Mouse (Mus musculus) stomach, embryonic 15.5 days (tissue): Measurements from ENCODE around the gene Tlr12. TPM values are rescaled to one million over a fixed set of nuclear protein-coding genes. Genes with fewer than 3 reads are reported as not detected.

Experiments
- ATAC-seq: fragments of 200-750 bp; cut with Nextera tagmentation; 2 replicates; pipeline ENCODE4 v1.8.0; 2017; ENCODE audit warnings: low read depth, moderate number of reproducible peaks, moderate TSS enrichment; ENCODE audit not compliant: insufficient read depth, low FRiP score
- H3K27ac ChIP-seq: fragments of 300-500 bp; sonication (generic); 2 replicates; pipeline ENCODE4 v1.5.1; 2015; ENCODE audit warnings: mild to moderate bottlenecking, inconsistent platforms
- H3K27me3 ChIP-seq: fragments of 300-500 bp; sonication (generic); replicated peaks from 2 replicates; pipeline ENCODE4 v1.6.1; 2015; ENCODE audit warnings: inconsistent platforms
- H3K36me3 ChIP-seq: fragments of 300-500 bp; sonication (generic); 2 replicates; pipeline ENCODE4 v1.6.1; 2015; ENCODE audit warnings: inconsistent platforms
- H3K4me1 ChIP-seq: fragments of 300-500 bp; sonication (generic); 2 replicates; pipeline ENCODE4 v1.6.1; 2015; ENCODE audit warnings: inconsistent platforms
- H3K4me2 ChIP-seq: fragments of 300-500 bp; sonication (generic); 2 replicates; pipeline ENCODE4 v1.6.1; 2015; ENCODE audit warnings: mild to moderate bottlenecking, inconsistent platforms
- H3K4me3 ChIP-seq: fragments of 300-500 bp; sonication (generic); replicated peaks from 2 replicates; pipeline ENCODE4 v1.5.1; 2015; ENCODE audit warnings: inconsistent platforms
- H3K9ac ChIP-seq: fragments of 300-500 bp; sonication (generic); 2 replicates; pipeline ENCODE4 v1.6.1; 2015; ENCODE audit warnings: inconsistent platforms
- H3K9me3 ChIP-seq: fragments of 300-500 bp; sonication (generic); 2 replicates; pipeline ENCODE4 v1.6.1; 2016; ENCODE audit warnings: inconsistent platforms
- WGBS: fragments of 180-500 bp; shearing (Covaris S2); methylation state at CpG from one replicate; pipeline ENCODE4 v1.1.7; 2015; 5-methylcytosine and 5-hydroxymethylcytosine counted together
- polyA plus RNA-seq: library from polyadenylated mRNA; unstranded; fragments of >200 nt; fragmentation: Nextera tagmentation; extraction: Ambion mirVana; gene quantifications from 2 replicates; pipeline ENCODE4 v1.2.1, GENCODE M21; 2015

The Tlr12 gene
- polyA plus RNA-seq, 1 experiment from 2014 or later, result 1.5 TPM

- H3K27ac ChIP-seq, result no peak overlapping the region
- ATAC-seq, result no peak
- no peak overlapping the region for H3K4me2 ChIP-seq
- H3K9ac ChIP-seq, result no peak overlapping the region
- H3K27me3 ChIP-seq, result no peaks in the 10 kb centered on the region
- no peaks in the 10 kb centered on the region for H3K9me3 ChIP-seq
- H3K4me3 ChIP-seq, result no peak overlapping the region
- H3K36me3 ChIP-seq, result no peaks in the 10 kb centered on the region
- 29% methylated on average over 7 of the region's 7 CpGs for WGBS
- H3K4me1 ChIP-seq, result peaks cover 28% of the 10 kb centered on the region
Observed at GRCm38 (mm10) chr4:128646762-128647161, 28.3 kb upstream of the Tlr12 start.

- ATAC-seq, result no peak
- no peaks in the 10 kb centered on the region for H3K9me3 ChIP-seq
- peaks cover 30% of the 10 kb centered on the region for H3K4me1 ChIP-seq
- no peak overlapping the region for H3K4me3 ChIP-seq
- 45% methylated on average over 6 of the region's 6 CpGs for WGBS
- no peaks in the 10 kb centered on the region for H3K27me3 ChIP-seq
- H3K36me3 ChIP-seq, result no peaks in the 10 kb centered on the region
- no peak overlapping the region for H3K27ac ChIP-seq
- no peak overlapping the region for H3K4me2 ChIP-seq
- no peak overlapping the region for H3K9ac ChIP-seq
Observed at GRCm38 (mm10) chr4:128645896-128646295, 27.5 kb upstream of the Tlr12 start.

GRCm38 (mm10) chr4:128641766-128642717, 23.6 kb upstream of the Tlr12 start:
- Histone ChIP-seq H3K36me3 (no peaks in the 10 kb centered on the region), H3K9me3 (no peaks in the 10 kb centered on the region), H3K27ac (peak overlapping the region; percentile 54), H3K4me1 (peaks cover 30% of the 10 kb centered on the region), H3K27me3 (no peaks in the 10 kb centered on the region), H3K4me3 (no peak overlapping the region), H3K4me2 (no peak overlapping the region), H3K9ac (no peak overlapping the region)
- ATAC-seq, result 0 out of 2 replicates have a peak, but pooled peaks have one; percentile 41
- 43% methylated on average over 23 of the region's 23 CpGs for WGBS

GRCm38 (mm10) chr4:128638265-128638923, 20.0 kb upstream of the Tlr12 start:
- ATAC-seq, result no peak
- no peaks in the 10 kb centered on the region for H3K9me3 ChIP-seq
- no peak overlapping the region for H3K9ac ChIP-seq
- peaks cover 22% of the 10 kb centered on the region for H3K4me1 ChIP-seq
- 79% methylated on average over 18 of the region's 18 CpGs for WGBS
- no peaks in the 10 kb centered on the region for H3K27me3 ChIP-seq
- H3K4me2 ChIP-seq, result no peak overlapping the region
- 0 out of 2 replicates have a peak overlapping the region, but pooled peaks have one; percentile 16 for H3K27ac ChIP-seq
- H3K4me3 ChIP-seq, result no peak overlapping the region
- H3K36me3 ChIP-seq, result no peaks in the 10 kb centered on the region

- ATAC-seq, result peak; percentile 57; the same call in 1 of the 2 replicates
- peak overlapping the region; percentile 66; the same call in 1 of the 2 replicates for H3K27ac ChIP-seq
- H3K4me3 ChIP-seq, result no peak overlapping the region
- no peaks in the 10 kb centered on the region for H3K36me3 ChIP-seq
- peaks cover 13% of the 10 kb centered on the region for H3K4me1 ChIP-seq
- H3K27me3 ChIP-seq, result no peaks in the 10 kb centered on the region
- H3K9ac ChIP-seq, result no peak overlapping the region
- WGBS, result 28% methylated on average over 11 of the region's 11 CpGs
- no peaks in the 10 kb centered on the region for H3K9me3 ChIP-seq
- H3K4me2 ChIP-seq, result no peak overlapping the region
Observed at GRCm38 (mm10) chr4:128637250-128637649, 18.8 kb upstream of the Tlr12 start.

- Histone ChIP-seq H3K9me3 (no peaks in the 10 kb centered on the region), H3K4me3 (no peak overlapping the region), H3K9ac (no peak overlapping the region), H3K36me3 (no peaks in the 10 kb centered on the region), H3K4me2 (no peak overlapping the region), H3K27me3 (no peaks in the 10 kb centered on the region), H3K4me1 (peaks cover 9% of the 10 kb centered on the region), H3K27ac (peak overlapping the region; percentile 66)
- WGBS, result 40% methylated on average over 10 of the region's 10 CpGs
- ATAC-seq, result no peak
Observed at GRCm38 (mm10) chr4:128635894-128636585, 17.6 kb upstream of the Tlr12 start.

GRCm38 (mm10) chr4:128635451-128635850, 17.0 kb upstream of the Tlr12 start:
- H3K4me3 ChIP-seq, result no peak overlapping the region
- peaks cover 11% of the 10 kb centered on the region for H3K4me1 ChIP-seq
- no peaks in the 10 kb centered on the region for H3K36me3 ChIP-seq
- no peaks in the 10 kb centered on the region for H3K27me3 ChIP-seq
- H3K9me3 ChIP-seq, result no peaks in the 10 kb centered on the region
- no peak overlapping the region for H3K4me2 ChIP-seq
- no peak overlapping the region for H3K9ac ChIP-seq
- H3K27ac ChIP-seq, result no peak overlapping the region
- 52% methylated on average over 7 of the region's 7 CpGs for WGBS
- ATAC-seq, result no peak

GRCm38 (mm10) chr4:128621109-128621508, 2.7 kb upstream of the Tlr12 start:
- H3K9me3 ChIP-seq, result no peaks in the 10 kb centered on the region
- H3K9ac ChIP-seq, result no peak overlapping the region
- no peak overlapping the region for H3K27ac ChIP-seq
- no peak overlapping the region for H3K4me2 ChIP-seq
- no peaks in the 10 kb centered on the region for H3K36me3 ChIP-seq
- 87% methylated on average over 8 of the region's 8 CpGs for WGBS
- 0 out of 2 replicates have a peak, but pooled peaks cover 4% of the 10 kb centered on the region for H3K27me3 ChIP-seq
- peaks cover 11% of the 10 kb centered on the region for H3K4me1 ChIP-seq
- no peak for ATAC-seq
- H3K4me3 ChIP-seq, result no peak overlapping the region

GRCm38 (mm10) chr4:128620572-128620971, 2.2 kb upstream of the Tlr12 start:
- H3K27me3 ChIP-seq, result peaks cover 4% of the 10 kb centered on the region; the same call in 1 of the 2 replicates
- H3K9me3 ChIP-seq, result no peaks in the 10 kb centered on the region
- no peak overlapping the region for H3K9ac ChIP-seq
- no peak overlapping the region for H3K4me3 ChIP-seq
- no peaks in the 10 kb centered on the region for H3K36me3 ChIP-seq
- H3K4me2 ChIP-seq, result no peak overlapping the region
- 67% methylated on average over 6 of the region's 6 CpGs for WGBS
- no peak for ATAC-seq
- peaks cover 11% of the 10 kb centered on the region for H3K4me1 ChIP-seq
- H3K27ac ChIP-seq, result no peak overlapping the region

GRCm38 (mm10) chr4:128618963-128619362, 544 bp upstream of the Tlr12 start:
- no peak for ATAC-seq
- H3K36me3 ChIP-seq, result no peaks in the 10 kb centered on the region
- H3K9me3 ChIP-seq, result no peaks in the 10 kb centered on the region
- no peak overlapping the region for H3K9ac ChIP-seq
- 35% methylated on average over 2 of the region's 2 CpGs for WGBS
- peaks cover 11% of the 10 kb centered on the region for H3K4me1 ChIP-seq
- H3K4me3 ChIP-seq, result no peak overlapping the region
- 0 out of 2 replicates have a peak overlapping the region, but pooled peaks have one; percentile 18 for H3K27ac ChIP-seq
- peaks cover 4% of the 10 kb centered on the region; the same call in 1 of the 2 replicates for H3K27me3 ChIP-seq
- H3K4me2 ChIP-seq, result no peak overlapping the region

GRCm38 (mm10) chr4:128617363-128618120, 877 bp downstream of the Tlr12 start:
- Histone ChIP-seq H3K9me3 (no peaks in the 10 kb centered on the region), H3K4me3 (no peak overlapping the region), H3K4me2 (no peak overlapping the region), H3K27ac (no peak overlapping the region), H3K27me3 (peaks cover 4% of the 10 kb centered on the region; the same call in 1 of the 2 replicates), H3K4me1 (peaks cover 11% of the 10 kb centered on the region), H3K36me3 (no peaks in the 10 kb centered on the region), H3K9ac (no peak overlapping the region)
- ATAC-seq, result no peak
- WGBS, result 63% methylated on average over 17 of the region's 17 CpGs
